Mouse (Mus musculus) kidney, postnatal 10 days (tissue): ENCODE measurements around the gene Elane.

Experiments
- DNase-seq: peaks from one replicate; pipeline ENCODE4 v3.0.0; 2021; ENCODE audit warnings: mixed read lengths

Gene Elane

DNA sequence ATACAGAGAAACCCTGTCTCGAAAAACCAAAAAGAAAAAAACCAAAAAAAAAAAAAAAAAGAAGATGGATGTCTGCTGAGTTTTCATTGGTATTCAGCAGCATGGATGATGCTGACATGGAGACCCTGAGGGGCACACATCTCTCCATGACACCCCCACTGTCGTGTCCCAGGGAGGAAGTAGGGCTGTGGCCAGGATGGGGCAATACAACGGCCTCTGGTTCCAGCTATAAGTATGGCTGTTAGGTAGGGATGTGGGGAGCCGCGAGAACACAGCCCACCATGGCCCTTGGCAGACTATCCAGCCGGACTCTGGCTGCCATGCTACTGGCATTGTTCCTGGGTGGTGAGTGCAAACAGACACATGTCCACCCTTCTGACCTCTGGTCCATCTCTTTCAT is at the start of gene Elane:
Gene Elane, plus strand, starts transcription at position 194 of the 400 bp plus-strand sequence.
- no peak for DNase-seq

DNA sequence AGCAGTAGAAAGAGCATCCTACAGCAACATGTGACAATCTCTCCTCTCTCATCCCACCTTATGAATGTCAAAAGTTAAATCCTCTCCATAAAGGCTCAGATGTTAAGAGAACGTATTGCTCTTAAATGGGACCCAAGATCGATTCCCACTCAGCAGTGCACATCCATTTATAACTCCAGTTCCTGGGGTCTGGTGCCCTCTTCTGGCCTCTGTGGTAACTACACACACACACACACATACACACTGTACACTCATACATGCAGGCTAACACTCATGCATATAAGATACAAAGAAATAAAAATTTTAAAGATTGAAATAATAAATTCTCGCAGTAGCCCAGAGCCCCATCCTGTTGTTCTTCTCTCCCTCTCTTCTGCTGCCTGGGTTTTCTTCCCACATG is 49.1 kb upstream of the Elane start:
- no peak for DNase-seq

DNA sequence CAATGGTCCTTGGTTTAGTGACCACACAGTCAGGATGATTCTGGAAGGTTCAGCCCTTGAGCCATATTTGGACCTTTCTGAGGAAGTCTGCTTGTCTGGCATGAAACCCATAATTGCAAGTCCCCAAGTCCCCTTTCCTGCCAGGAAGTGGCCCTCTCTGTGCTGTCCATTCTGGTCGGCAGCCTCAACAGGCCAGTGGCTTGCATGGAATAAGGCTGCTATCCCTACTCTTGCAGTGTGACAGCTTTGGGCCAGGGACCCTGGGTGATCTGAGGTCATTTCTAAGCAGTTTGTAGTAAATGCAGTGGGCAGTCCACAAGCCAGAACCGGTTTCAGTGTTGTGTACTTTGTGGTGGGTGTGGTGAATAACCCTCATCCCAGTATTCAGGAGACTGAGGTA is 47.9 kb upstream of the Elane start:
- DNase-seq = peak; percentile 47

DNA sequence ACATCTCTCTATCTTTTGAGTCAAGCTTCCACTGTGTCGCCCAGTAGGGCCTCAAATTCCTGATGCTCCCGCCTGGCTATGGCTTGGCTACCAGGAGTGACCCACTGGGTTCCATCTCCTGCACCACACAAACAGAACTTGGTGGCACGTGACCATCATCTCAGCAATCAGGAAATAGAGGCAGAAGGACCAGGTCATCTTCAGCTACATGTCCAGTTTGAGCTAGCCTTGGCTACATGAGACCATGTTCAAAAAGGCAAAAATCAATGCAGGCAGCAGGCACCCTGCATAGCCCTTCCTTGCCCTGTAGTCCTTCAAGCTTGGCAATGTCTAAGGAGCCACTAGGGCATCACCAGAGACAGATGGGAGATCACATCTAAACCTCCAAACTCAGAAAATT is 46.0 kb upstream of the Elane start:
- DNase-seq = no peak

DNA sequence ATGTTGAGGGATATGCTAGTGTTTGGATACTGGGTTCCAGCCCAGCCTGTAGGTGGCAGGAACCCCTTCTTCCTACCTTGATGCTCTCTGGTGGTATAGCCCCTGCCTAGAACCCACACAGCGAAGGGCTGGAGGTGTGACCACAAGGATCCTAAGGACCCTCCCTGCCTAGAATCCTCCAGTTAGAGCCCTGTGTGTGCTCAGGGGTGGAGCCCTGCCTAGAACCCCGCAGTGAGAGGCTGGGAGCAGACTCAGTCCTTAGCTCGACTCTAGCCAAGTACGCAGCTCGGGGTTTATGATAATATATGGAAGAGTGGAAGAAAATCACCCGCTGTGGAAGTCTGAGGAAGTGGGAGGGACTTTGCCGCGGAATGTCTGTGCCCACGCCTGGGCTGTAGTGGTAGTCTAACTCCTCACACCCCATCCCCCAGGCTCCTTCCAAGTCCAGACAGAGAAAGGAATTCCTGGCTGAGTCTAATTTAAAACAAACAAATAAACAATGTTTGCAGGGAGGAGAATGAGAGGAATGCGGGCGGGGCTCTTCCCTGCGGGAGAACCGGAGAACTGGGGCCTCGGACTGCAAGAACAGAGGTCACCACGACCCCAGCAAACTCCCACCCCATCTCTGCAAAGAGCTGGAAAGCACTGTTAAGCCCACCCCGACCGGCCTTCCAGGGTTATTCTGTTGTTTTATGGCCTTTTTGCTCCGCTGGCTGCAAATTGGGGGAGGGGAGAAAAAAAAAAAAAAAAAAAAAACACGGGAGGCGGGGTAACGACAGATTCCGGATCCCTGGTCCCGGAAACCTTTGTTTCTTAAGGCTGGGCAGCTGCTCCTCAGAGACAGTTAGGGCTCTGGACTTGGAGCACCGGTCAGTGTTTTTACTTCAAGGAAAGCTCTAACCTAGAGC is 45.1 kb upstream of the Elane start:
- peak; percentile 88 for DNase-seq

DNA sequence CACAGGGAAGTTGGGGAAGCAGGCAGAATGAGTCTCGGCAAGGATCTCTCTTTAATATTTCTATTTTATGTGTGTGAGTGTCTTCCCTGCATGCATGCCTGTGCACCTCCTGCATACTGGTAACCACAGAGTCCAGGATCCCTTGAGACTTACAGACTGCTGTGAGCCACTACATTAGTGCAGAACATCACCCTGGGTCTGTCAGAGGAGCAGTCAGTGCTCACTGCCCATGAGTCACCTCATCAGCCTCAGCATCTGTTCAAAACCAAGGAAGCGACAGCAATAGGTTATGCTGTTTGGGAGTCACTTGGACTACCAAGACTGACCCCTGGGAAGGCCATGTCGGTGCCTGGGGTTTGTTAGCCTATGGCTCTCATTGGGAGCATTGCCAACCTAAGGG is 43.7 kb upstream of the Elane start:
- no peak for DNase-seq

DNA sequence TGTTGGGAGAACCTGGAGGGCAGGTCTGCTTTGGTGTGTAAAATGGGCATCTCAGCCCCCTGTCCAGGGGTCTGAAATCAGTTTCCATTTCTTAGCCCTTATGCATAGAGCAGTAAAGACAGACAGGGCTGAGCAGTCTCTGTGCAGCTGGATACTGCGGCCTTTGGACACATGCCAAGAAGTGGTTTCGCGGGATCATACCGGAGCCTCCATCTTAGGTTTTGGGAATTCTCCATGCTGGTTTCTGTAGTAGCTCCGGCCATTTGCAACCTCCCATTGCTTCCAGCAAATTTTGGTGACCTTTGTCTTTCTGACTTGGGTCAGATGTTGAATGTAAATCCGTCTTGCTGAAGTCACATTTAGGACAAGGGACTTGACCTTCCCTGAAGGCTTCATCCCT is 42.6 kb upstream of the Elane start:
- DNase-seq = peak; percentile 77

DNA sequence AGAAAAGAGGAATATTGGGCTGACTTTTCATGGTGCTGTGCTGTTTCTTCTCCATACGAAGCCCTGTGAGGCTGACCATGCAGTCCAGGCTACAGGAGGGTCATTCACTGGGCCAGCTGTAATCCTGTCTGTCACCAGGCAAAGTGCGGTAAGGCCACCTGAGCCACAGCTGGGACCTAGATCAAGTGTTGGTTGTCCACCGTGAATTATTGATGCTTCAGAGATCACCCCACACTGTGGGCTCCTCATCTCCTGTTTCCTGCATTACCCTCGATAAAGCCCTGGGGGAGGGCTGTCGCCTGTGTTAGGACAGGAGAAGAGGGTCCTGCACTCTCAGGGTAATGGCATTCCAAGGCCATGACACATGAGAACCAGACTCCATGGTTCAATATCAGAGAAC is 39.5 kb upstream of the Elane start:
- DNase-seq = no peak

DNA sequence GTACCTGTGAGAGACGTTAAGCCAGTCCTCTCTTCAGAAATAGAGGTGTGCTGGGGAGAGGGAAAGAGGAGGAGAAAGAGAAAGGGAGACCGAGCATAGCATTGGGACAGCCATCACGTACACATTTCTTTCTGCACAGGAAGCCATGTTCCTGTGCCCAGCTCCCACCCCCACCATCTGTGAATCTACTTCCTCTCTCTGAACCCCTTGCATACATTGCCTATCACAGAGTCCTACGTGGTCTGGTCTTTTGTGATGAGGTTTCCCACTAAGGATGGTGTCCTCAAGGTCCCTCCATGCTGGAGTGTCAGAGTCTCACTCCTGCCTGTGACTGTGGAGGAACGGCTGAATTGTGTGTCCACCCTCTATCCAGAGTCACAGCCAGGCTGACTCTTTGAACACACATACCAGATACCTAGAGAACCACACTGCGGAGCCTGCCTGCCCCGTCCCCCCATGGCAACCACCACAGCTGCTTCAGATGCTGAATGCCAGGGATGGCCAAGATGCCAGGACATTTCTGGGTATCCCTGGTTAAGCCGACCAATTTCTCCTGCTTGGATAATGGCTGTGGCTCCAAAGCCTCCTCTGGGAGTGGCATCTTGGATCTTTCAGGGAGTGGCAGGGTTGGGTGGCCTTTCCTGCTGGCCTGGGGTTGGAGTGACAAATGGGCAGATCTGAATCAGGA is 36.0 kb upstream of the Elane start:
- no peak for DNase-seq

DNA sequence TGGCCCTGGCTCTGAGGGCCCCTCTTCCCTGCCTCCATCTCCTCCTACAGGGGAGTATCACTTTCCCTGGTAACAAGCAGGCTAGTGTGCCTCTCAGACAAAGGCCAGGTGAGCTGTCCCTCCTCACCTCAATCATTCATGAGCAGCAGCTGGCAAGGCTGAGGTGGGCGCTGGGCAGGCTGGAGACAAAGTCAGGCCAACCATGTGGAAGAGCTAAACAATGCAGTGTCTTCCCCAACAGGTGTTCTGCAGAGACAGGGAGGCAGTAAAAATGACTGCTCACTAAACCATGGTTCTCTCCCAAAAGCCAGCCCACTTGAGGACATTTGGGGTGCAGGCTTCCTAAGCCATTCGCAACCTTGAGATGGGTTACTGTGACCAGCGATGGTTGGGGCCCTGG is 34.4 kb upstream of the Elane start:
- no peak for DNase-seq

DNA sequence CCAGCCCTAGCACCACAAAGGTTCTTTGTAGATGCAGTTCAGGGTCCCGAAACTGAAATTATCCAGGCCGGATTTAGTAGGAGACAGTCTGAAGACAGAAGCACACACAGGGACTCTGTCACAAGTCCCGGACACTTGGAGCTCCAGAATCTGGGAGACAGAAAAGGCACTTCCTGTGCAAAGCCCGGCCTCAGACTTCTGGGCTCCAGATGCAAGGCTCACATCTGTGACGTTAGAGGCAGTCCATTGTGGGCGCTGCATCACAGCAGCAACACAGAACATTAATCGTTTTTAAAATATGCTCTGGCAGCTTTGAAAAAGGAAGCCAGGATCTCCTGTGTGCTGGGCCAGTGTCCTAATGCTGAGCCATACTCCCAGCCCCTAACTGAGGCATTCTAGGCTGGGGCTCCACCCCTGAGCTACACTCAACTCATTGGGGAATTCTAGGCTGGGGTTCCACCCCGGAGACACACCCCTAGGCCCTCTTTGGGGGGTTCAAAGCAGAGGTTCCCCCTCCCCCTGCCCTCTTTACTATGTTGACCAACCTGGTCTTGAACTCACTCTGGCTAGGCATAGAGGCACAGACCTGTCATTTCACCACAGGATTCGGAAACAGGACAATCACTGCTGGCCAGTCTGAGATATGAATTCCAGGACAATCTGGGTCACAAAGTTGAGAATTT is 33.8 kb upstream of the Elane start:
- peak; percentile 83 for DNase-seq

DNA sequence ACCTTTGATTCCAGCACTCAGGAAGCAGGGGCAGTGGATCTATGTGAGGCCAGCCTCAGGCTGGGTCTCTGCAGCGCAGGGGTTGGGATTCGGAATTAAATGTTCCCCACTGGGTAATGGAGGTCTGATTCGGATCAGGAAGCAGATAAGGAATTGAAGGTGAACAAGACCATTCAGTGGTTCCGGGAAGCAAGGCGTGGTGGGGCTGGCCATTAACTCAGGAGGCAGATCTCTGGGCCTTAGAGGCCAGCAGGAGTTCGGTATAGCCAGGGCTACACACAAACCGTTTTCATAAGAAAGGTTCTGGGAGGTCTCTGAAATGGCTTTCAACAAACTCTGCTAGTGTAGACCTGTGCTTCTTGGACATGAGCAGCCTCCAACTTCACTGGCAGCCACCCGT is 33.2 kb upstream of the Elane start:
- DNase-seq = peak; percentile 41

DNA sequence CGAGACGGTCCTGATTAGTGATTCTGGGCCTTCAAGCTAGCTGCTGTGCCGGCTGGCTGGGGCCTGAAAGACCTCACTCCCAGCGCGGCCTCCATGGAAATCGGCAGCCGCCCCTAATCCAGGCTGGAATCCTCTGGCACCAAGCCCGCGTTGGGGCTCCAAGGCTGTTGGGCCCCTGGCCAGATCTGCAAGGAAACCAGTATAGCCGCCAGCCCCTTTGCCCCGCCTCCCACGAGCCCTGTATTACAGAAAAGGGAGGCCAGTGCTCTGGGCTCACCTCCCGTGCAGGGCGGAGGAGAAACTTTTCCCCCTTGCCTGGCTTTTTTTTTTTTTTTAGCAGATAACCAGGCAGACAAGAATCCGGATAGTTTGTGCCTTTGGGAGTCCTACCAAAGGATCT is 32.7 kb upstream of the Elane start:
- peak; percentile 99 for DNase-seq

DNA sequence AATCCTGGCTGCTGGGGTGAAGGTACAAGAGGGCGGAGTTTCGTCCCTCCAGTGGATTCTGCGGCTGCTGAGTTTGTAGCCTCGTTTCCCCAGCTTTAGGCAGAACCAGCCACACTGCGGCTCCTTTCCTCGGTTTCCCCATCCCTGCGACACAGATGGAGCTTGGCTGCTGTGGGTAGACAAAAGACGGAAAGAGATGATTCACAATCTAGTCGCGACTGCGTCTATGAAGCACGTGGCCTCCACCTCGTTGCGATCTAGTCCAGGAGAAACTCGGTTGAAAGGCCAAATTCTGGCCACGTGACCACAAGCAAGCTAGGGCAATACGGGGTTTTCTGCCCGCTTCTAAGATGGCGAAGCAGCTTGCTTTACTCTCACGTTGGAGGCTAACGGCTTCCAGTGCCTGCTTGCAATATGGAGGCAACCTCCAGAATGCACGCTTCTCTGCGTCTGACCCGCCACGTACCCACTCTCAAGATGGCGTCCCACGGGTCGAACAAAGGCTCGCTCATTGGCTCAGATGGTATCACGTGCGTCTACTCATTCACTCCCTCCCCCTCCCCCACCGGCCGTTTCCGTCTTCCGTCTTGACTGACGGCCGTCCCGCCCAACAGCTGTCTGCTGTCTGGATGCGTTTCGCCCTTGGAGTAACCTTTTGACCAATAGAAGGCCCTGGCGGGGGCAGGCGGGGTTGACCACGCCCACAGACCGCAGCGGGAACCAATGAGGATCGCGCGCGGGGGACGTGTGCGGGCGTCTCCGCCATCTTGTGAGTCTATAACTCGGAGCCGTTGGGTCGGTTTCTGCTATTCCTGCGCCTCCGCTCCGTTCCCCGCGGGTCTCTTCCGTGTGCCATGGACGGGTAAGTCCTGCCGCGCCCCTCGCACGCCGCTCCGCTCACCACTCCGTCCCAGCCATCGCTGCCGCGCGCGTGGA is 31.9 kb upstream of the Elane start, which contains the start of gene Ptbp1:
Gene Ptbp1, plus strand, starts transcription at position 568 of the 936 bp plus-strand sequence.
- DNase-seq = peak; percentile 100

DNA sequence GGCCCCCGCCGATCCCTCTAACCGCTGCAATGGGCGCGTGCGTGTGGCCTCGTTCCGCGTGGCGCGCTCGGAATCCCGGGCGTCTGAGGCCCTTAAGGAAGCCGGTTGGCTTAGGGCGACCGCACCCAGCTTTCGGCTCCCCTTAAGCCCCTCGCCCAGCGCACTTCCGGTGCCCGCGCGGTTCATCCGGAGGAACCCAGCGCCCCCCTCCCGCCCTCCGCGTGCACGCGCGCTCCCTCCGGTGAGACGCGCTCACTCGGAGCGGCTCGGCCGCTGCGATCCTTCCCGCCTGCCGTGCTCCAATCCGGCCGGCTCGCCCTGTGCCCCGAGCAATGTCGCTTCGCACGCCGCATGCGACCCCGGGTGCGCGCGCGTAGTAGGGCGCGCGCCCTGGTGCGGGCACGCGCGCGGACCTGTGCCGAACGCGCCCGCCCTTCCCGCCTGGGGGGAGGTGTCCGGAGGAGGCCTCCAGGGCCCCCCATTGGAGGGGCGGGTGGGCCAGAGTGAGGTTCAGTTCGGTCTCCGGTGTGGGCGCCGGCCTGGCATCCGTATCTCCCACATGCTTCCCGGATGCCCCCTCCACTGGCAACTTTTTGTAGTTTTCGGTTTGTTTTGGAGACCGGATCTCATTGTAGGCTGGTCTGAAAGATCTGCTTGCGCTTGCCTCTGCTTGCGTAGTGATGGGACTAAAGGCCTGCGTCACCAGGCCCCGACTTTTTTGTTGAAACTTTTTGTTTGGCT is 31.1 kb upstream of the Elane start:
- DNase-seq = peak; percentile 87

DNA sequence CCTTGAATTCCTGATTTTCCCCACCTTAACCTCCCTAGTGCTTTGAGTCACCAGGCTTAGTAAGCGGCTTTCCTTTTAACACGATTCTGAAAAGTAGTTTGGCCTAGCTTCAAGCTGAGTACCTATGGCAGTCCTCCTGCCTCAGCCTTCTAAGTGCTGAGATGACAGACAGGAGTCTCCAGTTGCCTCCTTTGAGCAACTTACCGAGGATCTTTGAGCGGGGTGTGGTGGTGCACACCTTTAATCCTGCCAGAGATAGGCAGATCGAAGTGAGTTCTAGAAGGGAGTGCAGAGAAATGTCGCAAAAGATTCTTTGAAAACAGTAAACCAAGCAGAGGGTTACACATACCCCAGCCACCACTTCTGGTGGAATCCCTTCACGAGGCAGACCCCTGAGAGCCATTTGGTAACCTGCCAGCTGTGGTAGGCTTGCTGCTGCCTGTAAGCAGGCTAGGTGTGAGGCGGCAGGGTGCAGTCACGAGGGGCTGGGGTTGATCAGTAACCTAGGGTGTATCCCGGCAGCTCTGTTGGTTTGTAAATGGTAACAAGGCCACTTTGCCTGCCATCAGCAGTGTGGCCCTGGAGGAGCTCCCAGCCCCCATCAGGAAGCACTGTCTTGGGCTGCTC is 30.4 kb upstream of the Elane start:
- DNase-seq = peak; percentile 90

DNA sequence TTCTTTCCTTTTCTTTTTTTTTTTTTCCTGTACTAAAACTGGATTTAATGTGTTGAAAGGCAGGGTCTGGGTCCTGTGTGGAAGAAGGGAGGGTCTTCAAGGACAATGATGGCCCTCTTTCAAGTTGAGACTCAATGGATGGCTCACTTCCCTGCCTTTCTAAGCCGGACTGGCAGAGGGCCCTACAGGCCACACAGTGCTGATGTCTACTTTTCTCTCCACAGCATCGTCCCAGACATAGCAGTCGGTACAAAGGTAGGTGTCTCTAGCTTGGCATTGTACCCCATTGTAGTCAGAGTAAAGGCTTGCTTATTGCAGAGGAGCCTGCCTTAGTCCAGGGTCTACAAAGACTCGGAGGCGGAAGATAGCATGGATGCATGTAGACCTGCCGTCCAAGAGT is 29.8 kb upstream of the Elane start:
- DNase-seq = no peak

DNA sequence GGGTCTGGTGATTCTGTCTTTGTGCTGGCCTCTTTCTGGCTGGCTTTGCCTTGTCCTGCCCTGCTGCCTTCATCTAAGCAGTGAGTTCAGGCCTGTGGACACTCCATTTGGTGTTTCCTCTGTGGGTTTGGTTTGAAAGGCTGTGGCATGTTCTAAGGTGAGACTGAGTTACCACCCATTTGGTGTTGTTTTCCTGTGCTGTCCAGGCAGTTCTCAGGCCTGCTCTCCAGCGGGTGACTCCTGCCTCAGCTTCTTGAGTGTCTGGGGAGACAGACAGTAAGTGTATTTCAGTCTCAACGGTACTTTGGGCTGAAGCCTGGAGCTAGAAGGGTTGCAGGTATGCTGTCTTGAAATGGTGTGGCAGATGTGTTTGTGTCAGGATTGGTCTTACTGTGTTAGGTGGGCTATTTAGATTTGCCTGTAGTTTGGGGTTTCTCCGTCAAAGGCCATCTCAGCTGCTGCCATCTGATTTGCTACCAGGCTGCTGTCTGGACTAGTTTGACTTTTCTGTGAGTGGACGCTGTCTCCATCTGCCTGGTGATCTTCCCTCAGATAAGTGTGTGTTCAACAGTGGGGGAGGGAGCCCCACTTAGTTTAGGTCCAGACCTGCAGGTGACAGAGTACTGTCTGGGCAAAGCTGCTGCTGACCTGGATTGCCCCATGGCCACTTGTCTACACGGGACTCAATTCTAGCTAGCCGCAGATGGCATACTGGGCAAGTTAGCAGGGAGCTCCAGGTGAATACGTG is 29.2 kb upstream of the Elane start:
- no peak for DNase-seq

DNA sequence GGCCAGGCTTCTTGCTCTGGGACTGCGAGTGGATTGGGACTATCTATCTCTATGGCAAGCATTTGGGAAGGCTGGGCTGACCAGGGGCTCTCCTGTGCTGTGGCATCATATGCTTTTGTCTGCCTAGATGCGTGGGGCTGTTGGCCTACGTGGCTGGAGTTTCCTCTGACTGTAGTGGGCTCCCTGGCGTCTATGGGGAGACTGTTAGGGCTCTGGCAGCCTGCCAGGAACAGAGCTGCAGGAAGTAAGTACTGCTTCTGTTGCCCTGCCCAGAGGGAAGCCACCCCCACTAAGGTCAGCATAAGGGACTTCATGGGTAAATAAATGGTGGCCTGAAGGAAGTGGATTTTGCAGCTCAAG is 28.6 kb upstream of the Elane start:
- DNase-seq = peak; percentile 91

DNA sequence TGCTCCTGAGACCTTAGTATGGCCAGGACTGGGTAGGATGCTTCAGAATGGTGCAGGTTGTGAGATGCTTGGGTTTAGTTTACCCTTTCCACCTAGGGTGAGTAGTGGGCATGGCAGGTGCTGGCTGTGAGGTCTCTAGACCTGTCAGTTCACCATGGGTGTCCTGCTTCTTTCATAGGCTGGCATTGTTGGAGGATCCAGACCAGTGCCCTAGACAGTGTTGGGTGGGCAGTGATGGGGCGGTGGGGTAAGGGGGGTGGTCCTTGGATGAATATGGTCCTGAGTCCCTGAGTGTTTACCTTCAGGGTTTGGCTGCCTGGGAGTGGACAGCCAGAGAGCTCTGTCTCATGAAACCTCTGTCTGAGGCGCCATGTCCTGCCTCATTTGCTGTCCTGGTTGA is 28.2 kb upstream of the Elane start:
- DNase-seq = no peak
